Mouse (Mus musculus): ENCODE measurements at regions not wholly inside any gene's neighbourhood (a gene's known extent, or its start where the extent isn't known, plus 50 kb on each side); places are given as distances from the start of the nearest gene placed in this dataset.
A peak's percentile ranks its signal among the peaks of the same experiment; 100 is the strongest.

DNA sequence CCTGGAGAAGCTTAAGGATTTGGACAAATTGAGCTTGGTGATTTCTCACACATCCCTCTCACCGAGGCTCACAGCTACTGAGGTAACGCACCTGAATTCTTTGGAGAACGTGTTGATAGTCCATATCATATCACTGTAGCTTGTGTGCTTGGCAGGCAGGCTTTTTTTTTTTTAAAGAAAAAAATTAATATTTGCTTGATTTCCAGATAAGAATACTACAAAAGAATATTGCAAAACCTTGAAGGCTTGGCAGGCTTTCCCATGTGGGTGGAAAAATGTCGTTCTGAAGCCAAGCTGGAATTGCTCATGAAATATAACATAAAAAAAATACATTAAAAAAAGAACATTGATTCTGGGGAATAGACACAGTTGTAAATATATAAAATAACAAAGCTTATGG, 131.8 kb downstream of the Klf5 start:
- TF ChIP-seq CTCF (IDR thresholded peaks at IDR 0.05; ENCODE audit: low read depth) (no peak), EP300 (optimal IDR thresholded peaks at IDR 0.05) (peak; percentile 79)
